Mouse (Mus musculus) spleen, adult 2 months (tissue): Measurements from ENCODE around the gene Galns. TPM values are rescaled to one million over a fixed set of nuclear protein-coding genes. Genes with fewer than 3 reads are reported as not detected.

Experiments used
- DNase-seq, 2 experiments: peaks; one replicate each; pipeline versions ENCODE4 v3.0.0 to v3.0.0-alpha.2; 2012 to 2021; ENCODE audit warnings: low spot score in 2 of 2, low read depth in 1 of 2
- H3K27ac ChIP-seq: fragments of 200-500 bp; 2 replicates; pipeline ENCODE4 v1.5.1; 2012; ENCODE audit warnings: low read length, inconsistent platforms; ENCODE audit not compliant: insufficient read depth
- H3K27me3 ChIP-seq: fragments of 200-500 bp; 2 replicates; pipeline ENCODE4 v1.6.1; 2012; ENCODE audit warnings: mild to moderate bottlenecking, moderate library complexity, low read length, inconsistent platforms; ENCODE audit not compliant: control insufficient read depth, insufficient read depth
- H3K36me3 ChIP-seq: fragments of 200-500 bp; 2 replicates; pipeline ENCODE4 v1.6.1; 2012; ENCODE audit warnings: mild to moderate bottlenecking, low read length, inconsistent platforms; ENCODE audit not compliant: control insufficient read depth, insufficient read depth
- H3K4me1 ChIP-seq: fragments of 200-500 bp; 2 replicates; pipeline ENCODE4 v1.6.1; 2011; ENCODE audit warnings: inconsistent platforms; ENCODE audit not compliant: control insufficient read depth, insufficient read depth, insufficient read length
- H3K4me3 ChIP-seq: fragments of 200-500 bp; 2 replicates; pipeline ENCODE4 v1.5.1; 2011; ENCODE audit warnings: mild to moderate bottlenecking, inconsistent platforms; ENCODE audit not compliant: insufficient read depth, insufficient read length; ENCODE audit errors: extremely low read depth
- CTCF ChIP-seq: fragments of 200-500 bp; IDR thresholded peaks from 2 replicates; pipeline ENCODE4 v1.5.1; 2011; ENCODE audit warnings: mild to moderate bottlenecking, inconsistent platforms; ENCODE audit not compliant: insufficient read depth, insufficient read length, insufficient replicate concordance; ENCODE audit errors: extremely low read depth
- POLR2A ChIP-seq: fragments of 200-500 bp; IDR thresholded peaks from 2 replicates; pipeline ENCODE4 v1.6.1; 2011; ENCODE audit warnings: low read depth, low read length, inconsistent platforms
- WGBS: fragments of 180-500 bp; shearing (Covaris S2); methylation state at CpG from one replicate; pipeline ENCODE4 v1.1.7; 2018; 5-methylcytosine and 5-hydroxymethylcytosine counted together
- polyA plus RNA-seq: library from polyadenylated mRNA; depleted of rRNA; stranded (reverse); fragments of >200 nt; gene quantifications from 2 replicates; pipeline ENCODE4 v1.2.3, GENCODE M21; 2012

The Galns gene
- polyA plus RNA-seq, 1 experiment = 13.1 TPM

- H3K27ac ChIP-seq = no peak overlapping the region
- no peaks in the 10 kb centered on the region for H3K4me1 ChIP-seq
- H3K27me3 ChIP-seq = no peaks in the 10 kb centered on the region
- no peak for TF ChIP-seq CTCF
- TF ChIP-seq POLR2A = no peak
- no peak overlapping the region for H3K4me3 ChIP-seq
- peaks cover 17% of the 10 kb centered on the region for H3K36me3 ChIP-seq
- no peak for DNase-seq
- WGBS = 92% methylated on average over 19 of the region's 19 CpGs
Observed at GRCm38 (mm10) chr8:122593783-122594507, 17.3 kb downstream of the Galns start.

GRCm38 (mm10) chr8:122593240-122593639, 18.0 kb downstream of the Galns start:
- H3K27ac ChIP-seq = no peak overlapping the region
- DNase-seq = no peak
- no peak overlapping the region for H3K4me3 ChIP-seq
- peaks cover 13% of the 10 kb centered on the region for H3K36me3 ChIP-seq
- WGBS = 88% methylated on average over 12 of the region's 12 CpGs
- no peak for TF ChIP-seq POLR2A
- no peaks in the 10 kb centered on the region for H3K4me1 ChIP-seq
- H3K27me3 ChIP-seq = no peaks in the 10 kb centered on the region

DNA sequence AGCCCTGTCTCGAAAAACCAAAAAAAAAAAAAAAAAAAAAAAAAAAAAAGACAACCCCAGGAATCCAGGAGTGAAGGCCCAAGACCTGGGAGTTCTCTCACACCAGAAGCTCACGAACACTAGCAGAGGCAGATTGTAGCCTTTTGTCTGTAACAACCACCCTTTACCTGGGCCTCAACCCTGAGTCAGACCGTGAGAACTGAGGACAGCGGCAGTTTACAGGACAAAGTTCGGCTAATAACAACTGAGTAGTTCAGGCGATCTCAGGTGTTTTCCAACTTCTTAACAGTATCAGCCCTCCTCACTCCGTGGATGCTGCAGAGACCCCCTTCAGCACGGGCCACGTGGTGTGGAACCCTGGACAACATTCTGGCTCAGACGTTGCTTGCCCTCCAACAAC, 24.5 kb downstream of the Galns start:
- Histone ChIP-seq H3K36me3 (peaks cover 6% of the 10 kb centered on the region), H3K27ac (no peak overlapping the region)
- no peak for TF ChIP-seq POLR2A
- TF ChIP-seq CTCF = no peak

DNA sequence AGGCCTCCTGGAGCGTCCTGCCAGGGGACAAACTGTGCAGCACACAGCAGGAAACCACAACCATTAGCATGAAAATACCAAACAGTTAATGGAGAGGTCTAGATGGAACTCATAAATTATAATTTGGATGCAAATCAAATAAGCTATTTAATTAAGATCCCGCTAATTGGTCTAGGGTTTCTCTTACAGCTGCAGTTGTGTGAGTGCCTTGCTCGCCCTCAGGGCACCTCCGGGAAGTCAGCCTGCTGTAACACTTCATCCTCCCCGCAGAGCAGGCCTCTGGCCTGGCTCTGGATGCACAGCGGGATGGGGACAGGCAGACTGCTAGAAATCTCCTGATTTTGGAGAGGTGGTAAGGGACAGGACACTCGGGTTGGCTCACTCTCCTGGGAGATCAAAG, 25.1 kb downstream of the Galns start:
- Histone ChIP-seq H3K4me1 (no peaks in the 10 kb centered on the region), H3K36me3 (peaks cover 4% of the 10 kb centered on the region), H3K4me3 (no peak overlapping the region), H3K27ac (no peak overlapping the region), H3K27me3 (no peaks in the 10 kb centered on the region)
- WGBS = 88% methylated on average over 7 of the region's 7 CpGs
- no peak for DNase-seq
- TF ChIP-seq CTCF (no peak), POLR2A (no peak)

More for the DNA sequence above, 24.5 kb downstream of the Galns start:
- WGBS = 87% methylated on average over 10 of the region's 10 CpGs
- DNase-seq = no peak
- Histone ChIP-seq H3K4me1 (no peaks in the 10 kb centered on the region), H3K27me3 (no peaks in the 10 kb centered on the region), H3K4me3 (no peak overlapping the region)

- Histone ChIP-seq H3K4me1 (no peaks in the 10 kb centered on the region), H3K27me3 (no peaks in the 10 kb centered on the region), H3K4me3 (no peak overlapping the region), H3K36me3 (peaks cover 4% of the 10 kb centered on the region; the same call in 1 of the 2 replicates), H3K27ac (no peak overlapping the region)
- WGBS = 78% methylated on average over 14 of the region's 14 CpGs
- TF ChIP-seq POLR2A (no peak), CTCF (no peak)
- no peak for DNase-seq
Observed at GRCm38 (mm10) chr8:122585411-122585891, 25.8 kb downstream of the Galns start.

DNA sequence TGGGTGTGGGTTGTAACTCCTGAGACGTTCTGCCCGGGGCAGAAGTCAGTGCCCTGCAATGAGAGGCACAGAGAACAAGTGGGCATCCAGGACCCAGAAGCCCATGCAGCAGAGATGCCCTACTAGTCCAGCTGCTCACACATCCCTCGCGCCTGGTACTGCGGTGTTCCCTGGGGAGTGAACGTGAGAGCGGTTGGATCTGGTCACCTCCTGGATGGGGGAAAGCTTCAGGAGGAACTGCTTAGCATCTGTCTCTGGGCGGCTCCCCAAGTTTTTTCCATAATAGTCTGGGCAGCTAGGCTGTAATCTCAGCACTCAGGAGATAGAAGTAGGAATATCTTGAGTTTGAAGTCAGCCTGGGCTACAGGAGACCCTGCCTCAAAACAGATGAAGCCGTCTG, 26.3 kb downstream of the Galns start:
- Histone ChIP-seq H3K27ac (no peak overlapping the region), H3K36me3 (peaks cover 2% of the 10 kb centered on the region; the same call in 1 of the 2 replicates), H3K4me1 (no peaks in the 10 kb centered on the region), H3K27me3 (no peaks in the 10 kb centered on the region), H3K4me3 (no peak overlapping the region)
- TF ChIP-seq POLR2A = no peak
- no peak for TF ChIP-seq CTCF
- 89% methylated on average over 9 of the region's 9 CpGs for WGBS
- DNase-seq = no peak

GRCm38 (mm10) chr8:122580926-122581325, 30.3 kb downstream of the Galns start:
- Histone ChIP-seq H3K27me3 (no peaks in the 10 kb centered on the region), H3K36me3 (peaks cover 3% of the 10 kb centered on the region; the same call in 1 of the 2 replicates), H3K27ac (no peak overlapping the region), H3K4me3 (no peak overlapping the region), H3K4me1 (peaks cover 3% of the 10 kb centered on the region; the same call in 1 of the 2 replicates)
- DNase-seq = no peak
- WGBS = 94% methylated on average over 14 of the region's 15 CpGs
- no peak for TF ChIP-seq CTCF
- no peak for TF ChIP-seq POLR2A
